Mouse (Mus musculus) embryo, embryonic 9.5 days (tissue): ENCODE results near the gene Slc26a3.

Experiments
- DNase-seq: peaks from one replicate; pipeline ENCODE4 v3.0.0-alpha.2; 2017; ENCODE audit errors: extremely low spot score

The Slc26a3 gene

DNA sequence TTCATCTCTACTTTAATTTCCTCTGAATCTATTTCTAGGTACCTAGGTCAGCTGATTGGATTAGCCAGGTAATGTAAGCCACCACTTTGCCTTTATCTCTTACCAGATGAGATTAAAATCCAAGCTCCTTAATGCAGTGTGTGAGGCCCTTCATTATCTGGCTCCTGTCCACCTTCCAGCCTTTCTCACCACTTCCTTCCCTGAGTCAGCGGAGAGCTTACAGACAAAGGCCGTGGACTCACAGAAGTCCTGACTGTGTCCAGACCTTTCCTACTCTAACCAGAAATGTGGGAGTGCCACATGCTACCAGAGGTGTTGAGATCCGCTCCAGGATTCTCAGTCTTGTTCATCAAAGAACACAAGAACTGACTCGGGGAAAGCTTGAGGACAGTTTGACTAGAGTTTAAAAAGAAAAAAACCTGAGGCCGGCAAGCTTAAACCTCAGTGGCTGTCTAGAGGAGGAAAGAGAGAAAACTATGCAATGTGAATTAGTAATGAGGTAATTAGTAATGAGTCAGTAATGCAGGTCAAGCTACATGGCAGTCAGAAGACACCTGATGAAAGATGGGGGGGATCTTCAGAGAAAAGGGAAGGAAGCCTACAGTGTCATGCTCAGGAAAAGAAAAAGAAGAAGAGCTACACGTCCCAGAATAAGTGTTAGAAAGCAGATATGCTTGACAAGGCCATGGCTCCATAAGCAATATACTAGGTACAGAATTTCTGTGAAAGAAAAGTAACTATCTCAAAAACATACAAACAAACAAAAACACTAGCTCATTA lies 123.2 kb downstream of the Slc26a3 start:
- no peak for DNase-seq

GRCm38 (mm10) chr12:31520119-31520518 lies 129.4 kb downstream of the Slc26a3 start:
- DNase-seq = no peak

DNA sequence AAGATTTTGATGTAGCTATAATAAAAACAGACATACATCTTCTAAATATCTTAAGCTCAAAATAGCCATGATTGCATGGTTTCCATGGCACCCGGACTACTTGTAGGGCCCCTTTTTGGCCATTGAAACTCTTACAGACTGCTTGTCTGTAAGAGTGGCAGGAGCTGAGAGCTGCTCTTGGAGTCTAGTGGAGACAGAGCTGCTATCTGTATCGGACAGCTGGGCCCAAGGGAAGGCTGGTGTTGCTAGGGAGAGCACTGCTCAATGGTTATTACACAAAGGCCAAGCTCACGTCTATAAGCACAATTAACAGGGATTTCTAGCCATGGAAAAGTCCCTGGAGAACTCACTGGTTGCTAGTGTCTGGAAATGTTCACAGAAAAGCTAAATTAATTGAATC lies 130.7 kb downstream of the Slc26a3 start:
- no peak for DNase-seq
